Mouse (Mus musculus): ENCODE measurements around the gene Olfr1313. TPM values are rescaled to one million over a fixed set of nuclear protein-coding genes. Genes with fewer than 3 reads are reported as not detected.

Olfr1313 gene
- not detected for polyA plus RNA-seq (2014; fragmentation: Illumina TruSeq; extraction: RNeasy Lipid Tissue Mini Kit (QIAGEN cat#74804); ENCODE audit: low read depth, low replicate concordance)

DNA sequence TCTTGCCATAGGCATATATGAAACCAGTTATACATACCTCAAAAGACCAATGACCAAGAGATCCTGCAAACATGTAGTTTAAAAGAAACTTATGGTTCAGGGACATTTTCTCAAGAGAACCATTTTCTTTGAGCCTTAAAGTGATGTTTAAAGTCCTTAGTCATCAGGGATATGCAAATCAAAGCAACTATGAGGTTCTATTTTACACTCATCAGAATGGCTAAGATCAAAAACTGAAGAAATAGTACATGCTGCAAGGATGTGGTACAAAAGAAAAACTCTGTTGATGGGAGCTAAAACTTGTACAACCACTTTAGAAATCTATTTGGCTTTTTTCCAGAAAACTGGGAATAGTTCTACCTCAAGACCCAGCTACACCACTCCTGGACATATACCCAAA is at the start of gene Olfr1313:
Olfr1313 (minus strand) TSS at position 101 of the 400 bp plus-strand sequence.

DNA sequence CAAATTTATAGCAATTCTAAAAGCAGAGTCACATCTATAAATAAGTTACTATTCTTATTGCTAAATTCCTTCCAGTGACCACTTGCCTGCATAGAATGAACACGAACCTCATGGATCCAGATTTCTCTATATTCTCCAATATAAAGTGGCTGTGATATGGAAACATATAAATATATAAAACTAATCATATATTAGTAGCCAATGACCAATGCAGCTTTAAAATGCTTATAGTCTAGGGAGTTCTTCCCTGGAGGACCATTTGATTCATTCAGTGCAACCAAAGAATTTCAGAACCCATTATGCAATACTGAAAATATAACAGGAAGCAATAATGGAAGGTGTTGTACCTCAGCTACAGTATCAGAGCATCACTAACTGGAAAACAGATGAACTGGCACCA is 37.7 kb upstream of the Olfr1313 start, which contains the start of gene Olfr1315-ps1:
Olfr1315-ps1 (minus strand) TSS at position 101 of the 400 bp plus-strand sequence.

DNA sequence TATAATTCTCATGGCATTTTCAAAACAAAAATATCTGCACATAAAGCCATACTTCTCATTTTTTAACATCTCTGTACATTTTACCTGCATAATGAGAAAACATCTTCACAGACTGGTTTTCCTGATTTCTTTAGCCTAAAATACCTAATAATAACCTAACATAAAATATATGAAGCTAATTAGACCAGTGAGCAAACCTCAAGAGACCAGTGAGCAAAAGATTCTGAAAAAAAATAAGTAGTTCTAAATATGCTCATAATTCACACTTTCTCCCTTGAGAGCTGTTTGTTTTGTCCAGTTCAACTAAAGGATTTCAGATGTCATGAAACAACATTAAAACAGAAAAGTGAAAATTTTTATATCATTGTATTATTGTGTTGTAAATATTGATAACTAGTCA is 19.0 kb upstream of the Olfr1313 start, which contains the start of gene Olfr1314:
Olfr1314 (minus strand) TSS at position 101 of the 400 bp plus-strand sequence.

DNA sequence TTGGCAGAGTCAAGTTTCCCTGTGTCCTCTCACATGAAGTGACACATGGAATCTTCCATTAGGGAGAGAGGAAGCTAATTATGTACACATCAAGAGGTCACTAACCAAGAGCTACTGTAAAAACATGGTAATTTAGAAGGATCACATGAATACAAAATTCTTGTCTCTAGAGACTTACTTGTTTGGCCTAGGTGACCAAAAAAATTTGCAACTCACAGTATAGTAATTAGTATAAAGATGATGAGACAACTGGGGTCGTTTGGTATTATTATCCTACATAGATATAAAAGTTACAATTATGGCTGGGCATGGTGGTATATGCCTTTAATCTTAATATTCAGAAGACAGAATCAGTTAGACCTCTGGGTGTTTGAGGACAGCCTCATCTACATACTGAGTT is 27.5 kb downstream of the Olfr1313 start, which contains the start of gene Olfr1312:
Olfr1312 (minus strand) TSS at position 101 of the 400 bp plus-strand sequence.

DNA sequence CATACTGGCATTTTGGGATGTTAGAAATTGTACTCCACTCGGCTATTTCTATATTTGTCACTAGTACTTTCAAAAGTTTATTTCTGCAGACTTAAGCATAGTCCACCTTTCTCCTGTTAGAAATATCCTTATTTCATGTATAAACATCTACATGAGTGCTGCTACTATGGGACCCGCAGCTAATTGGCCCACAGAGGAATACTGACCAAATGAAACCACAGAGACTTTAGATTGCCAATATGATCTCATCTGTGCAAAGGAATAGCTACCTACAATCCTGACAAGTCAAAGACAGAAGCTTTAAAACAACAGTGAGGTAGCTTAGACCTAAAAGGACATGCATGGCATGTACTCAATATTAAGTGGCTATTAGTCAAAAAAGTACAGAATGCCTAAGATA is 53.3 kb downstream of the Olfr1313 start, which contains the start of gene Olfr1311:
Olfr1311 (minus strand) TSS at position 101 of the 400 bp plus-strand sequence.

Other genes starting within 250 kb of the Olfr1313 start
- not detected for gene Olfr1305, start 200.7 kb downstream of the Olfr1313 start, polyA plus RNA-seq (2014; fragmentation: Illumina TruSeq; extraction: RNeasy Lipid Tissue Mini Kit (QIAGEN cat#74804); ENCODE audit: low read depth, low replicate concordance)
- gene Olfr1306, start 161.6 kb downstream of the Olfr1313 start, polyA plus RNA-seq (2014; fragmentation: Illumina TruSeq; extraction: RNeasy Lipid Tissue Mini Kit (QIAGEN cat#74804); ENCODE audit: low read depth, low replicate concordance), result not detected
- not detected for gene Olfr1307, start 128.4 kb downstream of the Olfr1313 start, polyA plus RNA-seq (2014; fragmentation: Illumina TruSeq; extraction: RNeasy Lipid Tissue Mini Kit (QIAGEN cat#74804); ENCODE audit: low read depth, low replicate concordance)
- not detected for gene Olfr1308, start 112.9 kb downstream of the Olfr1313 start, polyA plus RNA-seq (2014; fragmentation: Illumina TruSeq; extraction: RNeasy Lipid Tissue Mini Kit (QIAGEN cat#74804); ENCODE audit: low read depth, low replicate concordance)
- not detected for gene Olfr1309, start 87.6 kb downstream of the Olfr1313 start, polyA plus RNA-seq (2014; fragmentation: Illumina TruSeq; extraction: RNeasy Lipid Tissue Mini Kit (QIAGEN cat#74804); ENCODE audit: low read depth, low replicate concordance)
- not detected for gene Olfr1310, start 65.1 kb downstream of the Olfr1313 start, polyA plus RNA-seq (2014; fragmentation: Illumina TruSeq; extraction: RNeasy Lipid Tissue Mini Kit (QIAGEN cat#74804); ENCODE audit: low read depth, low replicate concordance)
- not detected for gene Olfr1311, start 53.4 kb downstream of the Olfr1313 start, polyA plus RNA-seq (2014; fragmentation: Illumina TruSeq; extraction: RNeasy Lipid Tissue Mini Kit (QIAGEN cat#74804); ENCODE audit: low read depth, low replicate concordance)
- gene Olfr1312, start 27.6 kb downstream of the Olfr1313 start, polyA plus RNA-seq (2014; fragmentation: Illumina TruSeq; extraction: RNeasy Lipid Tissue Mini Kit (QIAGEN cat#74804); ENCODE audit: low read depth, low replicate concordance), result not detected
- not detected for gene Olfr1314, start 18.9 kb upstream of the Olfr1313 start, polyA plus RNA-seq (2014; fragmentation: Illumina TruSeq; extraction: RNeasy Lipid Tissue Mini Kit (QIAGEN cat#74804); ENCODE audit: low read depth, low replicate concordance)
- gene Olfr1315-ps1, start 37.6 kb upstream of the Olfr1313 start, polyA plus RNA-seq (2014; fragmentation: Illumina TruSeq; extraction: RNeasy Lipid Tissue Mini Kit (QIAGEN cat#74804); ENCODE audit: low read depth, low replicate concordance), result not detected
- gene Olfr1316, start 57.1 kb upstream of the Olfr1313 start, polyA plus RNA-seq (2014; fragmentation: Illumina TruSeq; extraction: RNeasy Lipid Tissue Mini Kit (QIAGEN cat#74804); ENCODE audit: low read depth, low replicate concordance), result not detected
- gene Olfr1317, start 62.5 kb upstream of the Olfr1313 start, polyA plus RNA-seq (2014; fragmentation: Illumina TruSeq; extraction: RNeasy Lipid Tissue Mini Kit (QIAGEN cat#74804); ENCODE audit: low read depth, low replicate concordance), result not detected
- not detected for gene Olfr1318, start 76.4 kb upstream of the Olfr1313 start, polyA plus RNA-seq (2014; fragmentation: Illumina TruSeq; extraction: RNeasy Lipid Tissue Mini Kit (QIAGEN cat#74804); ENCODE audit: low read depth, low replicate concordance)
- 7.1 TPM for gene Lpcat4, start 161.6 kb upstream of the Olfr1313 start, polyA plus RNA-seq (2014; fragmentation: Illumina TruSeq; extraction: RNeasy Lipid Tissue Mini Kit (QIAGEN cat#74804); ENCODE audit: low read depth, low replicate concordance)
- gene Nutm1, start 181.4 kb upstream of the Olfr1313 start, polyA plus RNA-seq (2014; fragmentation: Illumina TruSeq; extraction: RNeasy Lipid Tissue Mini Kit (QIAGEN cat#74804); ENCODE audit: low read depth, low replicate concordance), result 0.45 TPM
- gene Nop10, start 184.1 kb upstream of the Olfr1313 start, polyA plus RNA-seq (2014; fragmentation: Illumina TruSeq; extraction: RNeasy Lipid Tissue Mini Kit (QIAGEN cat#74804); ENCODE audit: low read depth, low replicate concordance), result 83.2 TPM
- 23.8 TPM for gene Slc12a6, start 188.0 kb upstream of the Olfr1313 start, polyA plus RNA-seq (2014; fragmentation: Illumina TruSeq; extraction: RNeasy Lipid Tissue Mini Kit (QIAGEN cat#74804); ENCODE audit: low read depth, low replicate concordance)
- not detected for gene Gm21985, start 188.5 kb upstream of the Olfr1313 start, polyA plus RNA-seq (2014; fragmentation: Illumina TruSeq; extraction: RNeasy Lipid Tissue Mini Kit (QIAGEN cat#74804); ENCODE audit: low read depth, low replicate concordance)

All from adipose tissue, adult 10 weeks (tissue).